Mouse (Mus musculus) ES-E14 (cell line): ENCODE measurements around the gene Tubg1.

Experiments
- CHD2 ChIP-seq: IDR thresholded peaks from 2 replicates; pipeline ENCODE4 v1.6.1; 2014; ENCODE audit warnings: mild to moderate bottlenecking, low read depth, low read length, inconsistent platforms
- MAFK ChIP-seq: IDR thresholded peaks from 2 replicates; pipeline ENCODE4 v1.6.1; 2014; ENCODE audit warnings: mild to moderate bottlenecking, low read depth, low read length, inconsistent platforms; ENCODE audit not compliant: insufficient read depth
- ZC3H11A ChIP-seq: IDR thresholded peaks from 2 replicates; pipeline ENCODE4 v1.6.1; 2012; ENCODE audit warnings: low read depth, mild to moderate bottlenecking, inconsistent platforms, low read length, borderline replicate concordance
- ZNF384 ChIP-seq: IDR thresholded peaks from 2 replicates; pipeline ENCODE4 v1.6.1; 2012; ENCODE audit warnings: low read depth, low read length, inconsistent platforms

- TF ChIP-seq ZNF384 (no peak), ZC3H11A (no peak), CHD2 (no peak), MAFK (no peak)
These were observed 9.0 kb upstream of the Tubg1 start for GRCm38 (mm10) chr11:101110708-101111107.
